Mouse (Mus musculus) hindbrain, postnatal 0 days (tissue): Measurements from ENCODE around the gene Comtd1. TPM values are rescaled to one million over a fixed set of nuclear protein-coding genes. Genes with fewer than 3 reads are reported as not detected.

Source experiments
- ATAC-seq: fragments of 200-750 bp; cut with Nextera tagmentation; 2 replicates; pipeline ENCODE4 v1.8.0; 2017; ENCODE audit warnings: mild to moderate bottlenecking, moderate TSS enrichment, moderate library complexity
- DNase-seq: peaks from one replicate; pipeline ENCODE4 v3.0.0-alpha.2; 2015; ENCODE audit warnings: low spot score
- H3K27ac ChIP-seq: fragments of 300-500 bp; sonication (generic); 2 replicates; pipeline ENCODE4 v1.5.1; 2014; ENCODE audit warnings: mild to moderate bottlenecking
- H3K27me3 ChIP-seq: fragments of 300-500 bp; sonication (generic); 2 replicates; pipeline ENCODE4 v1.6.1; 2014; ENCODE audit warnings: low read length, mixed read lengths; ENCODE audit not compliant: insufficient read depth
- H3K36me3 ChIP-seq: fragments of 300-500 bp; sonication (generic); 2 replicates; pipeline ENCODE4 v1.6.1; 2014; ENCODE audit warnings: low read length, mixed read lengths; ENCODE audit not compliant: insufficient read depth
- H3K4me1 ChIP-seq: fragments of 300-500 bp; sonication (generic); 2 replicates; pipeline ENCODE4 v1.6.1; 2014; ENCODE audit warnings: antibody characterized with exemption, low read length, mixed read lengths; ENCODE audit not compliant: insufficient read depth
- H3K4me2 ChIP-seq: fragments of 300-500 bp; sonication (generic); 2 replicates; pipeline ENCODE4 v1.6.1; 2014; ENCODE audit warnings: low read depth, mild to moderate bottlenecking, low read length, moderate library complexity, mixed read lengths
- H3K4me3 ChIP-seq: fragments of 300-500 bp; sonication (generic); 2 replicates; pipeline ENCODE4 v1.5.1; 2014; ENCODE audit warnings: low read length
- H3K9ac ChIP-seq: fragments of 300-500 bp; sonication (generic); replicated peaks from 2 replicates; pipeline ENCODE4 v1.6.1; 2014; ENCODE audit warnings: mild to moderate bottlenecking, low read length, moderate library complexity, mixed read lengths
- H3K9me3 ChIP-seq: fragments of 300-500 bp; sonication (generic); 2 replicates; pipeline ENCODE4 v1.6.1; 2016; ENCODE audit warnings: low read length, mixed read lengths
- CTCF ChIP-seq: IDR thresholded peaks from 2 replicates; pipeline ENCODE4 v1.5.1; 2016; ENCODE audit warnings: antibody characterized with exemption, control low read depth, low read depth
- WGBS: fragments of 180-500 bp; shearing (Covaris S2); extraction: QIAGEN DNeasy Blood & Tissue Kit; methylation state at CpG from one replicate; pipeline ENCODE4 v1.1.7; 2014; 5-methylcytosine and 5-hydroxymethylcytosine counted together
- polyA plus RNA-seq: library from polyadenylated mRNA; unstranded; fragments of >200 nt; fragmentation: Nextera tagmentation; extraction: Ambion mirVana; gene quantifications from 2 replicates; pipeline ENCODE4 v1.2.1, GENCODE M21; 2015
- total RNA-seq: library from RNA; depleted of rRNA; stranded (reverse); fragments of >200 nt; gene quantifications from 2 replicates; pipeline ENCODE4 v1.2.3, GENCODE M21; 2014; rRNA removed

Comtd1 gene
- 37.1 and 47.9 TPM in 2 replicates for total RNA-seq
- polyA plus RNA-seq: 62.2 and 62.8 TPM in 2 replicates

- H3K4me2 ChIP-seq: peak within 1 kb of the TSS; percentile 96
- peak; percentile 89 for ATAC-seq
Observed at GRCm38 (mm10) chr14:21848166-21849154, at the start of gene Comtd1. TSS of gene Comtd1 (minus strand) at chr14:21848977.

GRCm38 (mm10) chr14:21892341-21892659 lies 43.5 kb upstream of the Comtd1 start:
- Histone ChIP-seq H3K4me1 (no peaks in the 10 kb centered on the region), H3K27ac (no peak overlapping the region), H3K4me3 (no peak overlapping the region), H3K27me3 (no peaks in the 10 kb centered on the region), H3K9ac (no peak overlapping the region), H3K9me3 (no peaks in the 10 kb centered on the region), H3K4me2 (no peak overlapping the region), H3K36me3 (no peaks in the 10 kb centered on the region)
- TF ChIP-seq CTCF: no peak
- ATAC-seq (no peak; the same call in 1 of the 2 replicates), DNase-seq (no peak)
- WGBS: 55% methylated on average over 6 of the region's 6 CpGs

More at GRCm38 (mm10) chr14:21848166-21849154, at the start of gene Comtd1:
- H3K9ac ChIP-seq: peak within 1 kb of the TSS; percentile 83
- H3K4me3 ChIP-seq: peak within 1 kb of the TSS; percentile 79
- H3K36me3 ChIP-seq: peaks cover 19% of the 10 kb centered on the region; the same call in 1 of the 2 replicates
- no peaks in the 10 kb centered on the region for H3K9me3 ChIP-seq
- peak within 1 kb of the TSS; percentile 77 for H3K27ac ChIP-seq
- WGBS: under 1% methylated on average over 49 of the region's 51 CpGs
- TF ChIP-seq CTCF: peak; percentile 100
- peak; percentile 96 for DNase-seq
- peaks cover 7% of the 10 kb centered on the region; the same call in 1 of the 2 replicates for H3K4me1 ChIP-seq
- H3K27me3 ChIP-seq: no peaks in the 10 kb centered on the region

- no peaks in the 10 kb centered on the region for H3K4me1 ChIP-seq
- ATAC-seq (peak; percentile 70), DNase-seq (peak; percentile 64)
- H3K4me2 ChIP-seq: 0 out of 2 replicates have a peak overlapping the region, but pooled peaks have one; percentile 5
- H3K27me3 ChIP-seq: no peaks in the 10 kb centered on the region
- H3K9ac ChIP-seq: no peak overlapping the region
- H3K9me3 ChIP-seq: no peaks in the 10 kb centered on the region
- 19% methylated on average over 15 of the region's 15 CpGs for WGBS
- H3K27ac ChIP-seq: no peak overlapping the region
- no peaks in the 10 kb centered on the region for H3K36me3 ChIP-seq
- TF ChIP-seq CTCF: no peak
- H3K4me3 ChIP-seq: no peak overlapping the region
Observed at GRCm38 (mm10) chr14:21891581-21892340, 43.0 kb upstream of the Comtd1 start.

GRCm38 (mm10) chr14:21890430-21890829 lies 41.7 kb upstream of the Comtd1 start:
- ATAC-seq (no peak), DNase-seq (no peak)
- no peaks in the 10 kb centered on the region for H3K4me1 ChIP-seq
- H3K36me3 ChIP-seq: no peaks in the 10 kb centered on the region
- no peaks in the 10 kb centered on the region for H3K27me3 ChIP-seq
- H3K9ac ChIP-seq: no peak overlapping the region
- WGBS: 89% methylated on average over 2 of the region's 2 CpGs
- TF ChIP-seq CTCF: no peak
- no peak overlapping the region for H3K4me3 ChIP-seq
- no peaks in the 10 kb centered on the region for H3K9me3 ChIP-seq
- no peak overlapping the region for H3K4me2 ChIP-seq
- no peak overlapping the region for H3K27ac ChIP-seq

- ATAC-seq: no peak
- H3K36me3 ChIP-seq: no peaks in the 10 kb centered on the region
- H3K27ac ChIP-seq: no peak overlapping the region
- H3K9me3 ChIP-seq: no peaks in the 10 kb centered on the region
- no peaks in the 10 kb centered on the region for H3K27me3 ChIP-seq
- TF ChIP-seq CTCF: no peak
- H3K4me1 ChIP-seq: no peaks in the 10 kb centered on the region
- H3K4me3 ChIP-seq: no peak overlapping the region
- no peak for DNase-seq
- H3K9ac ChIP-seq: no peak overlapping the region
- no peak overlapping the region for H3K4me2 ChIP-seq
- WGBS: 80% methylated on average over 7 of the region's 7 CpGs
Observed at GRCm38 (mm10) chr14:21866816-21867215, 18.0 kb upstream of the Comtd1 start.

GRCm38 (mm10) chr14:21866291-21866690 lies 17.5 kb upstream of the Comtd1 start:
- 49% methylated on average over 7 of the region's 7 CpGs for WGBS
- Histone ChIP-seq H3K4me2 (no peak overlapping the region), H3K27me3 (no peaks in the 10 kb centered on the region), H3K9me3 (no peaks in the 10 kb centered on the region), H3K27ac (no peak overlapping the region), H3K9ac (no peak overlapping the region), H3K4me3 (no peak overlapping the region), H3K36me3 (no peaks in the 10 kb centered on the region), H3K4me1 (no peaks in the 10 kb centered on the region)
- TF ChIP-seq CTCF: no peak
- DNase-seq: no peak
- ATAC-seq: no peak
